Mouse (Mus musculus) cerebellum, adult 2 months (tissue): ENCODE results near the gene Yars.

Source experiments
- CTCF ChIP-seq: fragments of 200-500 bp; IDR thresholded peaks from 2 replicates; pipeline ENCODE4 v1.5.1; 2011; ENCODE audit warnings: low read depth, mild to moderate bottlenecking, control low read depth, low read length, moderate library complexity, borderline replicate concordance; ENCODE audit not compliant: insufficient read depth
- POLR2A ChIP-seq: fragments of 200-500 bp; IDR thresholded peaks from 2 replicates; pipeline ENCODE4 v1.6.1; 2011; ENCODE audit warnings: low read length, control low read depth, borderline replicate concordance; ENCODE audit not compliant: insufficient read depth

GRCm38 (mm10) chr4:129249288-129249687 lies 59.7 kb downstream of the Yars start:
- TF ChIP-seq POLR2A: no peak
- TF ChIP-seq CTCF: no peak
